Mouse (Mus musculus) embryonic facial prominence, embryonic 10.5 days (tissue): ENCODE data around the gene Ccdc57. TPM values are rescaled to one million over a fixed set of nuclear protein-coding genes. Genes with fewer than 3 reads are reported as not detected.
"Not testable (repeated sequence)": the region's sequence is repeated elsewhere in the genome, so short reads cannot be mapped to it uniquely, and the experiment has no call there.

Source experiments
- DNase-seq: peaks from one replicate; pipeline ENCODE4 v3.0.0-alpha.2; 2017; ENCODE audit warnings: low spot score
- H3K27ac ChIP-seq: fragments of 300-500 bp; sonication (generic); replicated peaks from 2 replicates; pipeline ENCODE4 v1.5.1; 2016; ENCODE audit warnings: mild to moderate bottlenecking
- H3K27me3 ChIP-seq: fragments of 300-500 bp; sonication (generic); replicated peaks from 2 replicates; pipeline ENCODE4 v1.6.1; 2016; ENCODE audit warnings: low read depth, mild to moderate bottlenecking; ENCODE audit not compliant: poor library complexity, severe bottlenecking
- H3K36me3 ChIP-seq: fragments of 300-500 bp; sonication (generic); replicated peaks from 2 replicates; pipeline ENCODE4 v1.6.1; 2016; ENCODE audit warnings: mild to moderate bottlenecking, moderate library complexity
- H3K4me1 ChIP-seq: fragments of 300-500 bp; sonication (generic); 2 replicates; pipeline ENCODE4 v1.6.1; 2016
- H3K4me3 ChIP-seq: fragments of 300-500 bp; sonication (generic); 2 replicates; pipeline ENCODE4 v1.5.1; 2016; ENCODE audit warnings: mild to moderate bottlenecking, moderate library complexity
- H3K9me3 ChIP-seq: fragments of 300-500 bp; sonication (generic); 2 replicates; pipeline ENCODE4 v1.6.1; 2016; ENCODE audit warnings: mild to moderate bottlenecking
- WGBS: fragments of 180-500 bp; shearing (Covaris S2); methylation state at CpG from one replicate; pipeline ENCODE4 v1.1.7; 2016; 5-methylcytosine and 5-hydroxymethylcytosine counted together
- polyA plus RNA-seq: library from polyadenylated mRNA; unstranded; fragments of >200 nt; fragmentation: Nextera tagmentation; extraction: Ambion mirVana; gene quantifications from 2 replicates; pipeline ENCODE4 v1.2.1, GENCODE M21; 2016

Gene Ccdc57
- polyA plus RNA-seq, 1 experiment from 2014 or later: 6.8 TPM

- Histone ChIP-seq H3K36me3 (peaks cover 86% of the 10 kb centered on the region), H3K4me3 (no peak overlapping the region), H3K27me3 (no peaks in the 10 kb centered on the region), H3K9me3 (peaks cover 9% of the 10 kb centered on the region; the same call in 1 of the 2 replicates), H3K4me1 (no peaks in the 10 kb centered on the region), H3K27ac (no peak overlapping the region)
- WGBS: 87% methylated on average over 3 of the region's 3 CpGs
- no peak for DNase-seq
These were observed 43.5 kb downstream of the Ccdc57 start for GRCm38 (mm10) chr11:120889216-120889615.

GRCm38 (mm10) chr11:120888718-120889117 lies 44.0 kb downstream of the Ccdc57 start:
- no peak overlapping the region for H3K4me3 ChIP-seq
- no peak for DNase-seq
- no peak overlapping the region for H3K27ac ChIP-seq
- no peaks in the 10 kb centered on the region for H3K27me3 ChIP-seq
- H3K9me3 ChIP-seq: peaks cover 9% of the 10 kb centered on the region; the same call in 1 of the 2 replicates
- peaks cover 86% of the 10 kb centered on the region for H3K36me3 ChIP-seq
- H3K4me1 ChIP-seq: no peaks in the 10 kb centered on the region
- 93% methylated on average over 5 of the region's 5 CpGs for WGBS

GRCm38 (mm10) chr11:120887502-120887901 lies 45.2 kb downstream of the Ccdc57 start:
- WGBS: 84% methylated on average over 5 of the region's 5 CpGs
- peaks cover 86% of the 10 kb centered on the region for H3K36me3 ChIP-seq
- H3K9me3 ChIP-seq: peaks cover 9% of the 10 kb centered on the region; the same call in 1 of the 2 replicates
- no peak overlapping the region for H3K4me3 ChIP-seq
- H3K4me1 ChIP-seq: no peaks in the 10 kb centered on the region
- H3K27ac ChIP-seq: no peak overlapping the region
- H3K27me3 ChIP-seq: no peaks in the 10 kb centered on the region
- DNase-seq: no peak

DNA sequence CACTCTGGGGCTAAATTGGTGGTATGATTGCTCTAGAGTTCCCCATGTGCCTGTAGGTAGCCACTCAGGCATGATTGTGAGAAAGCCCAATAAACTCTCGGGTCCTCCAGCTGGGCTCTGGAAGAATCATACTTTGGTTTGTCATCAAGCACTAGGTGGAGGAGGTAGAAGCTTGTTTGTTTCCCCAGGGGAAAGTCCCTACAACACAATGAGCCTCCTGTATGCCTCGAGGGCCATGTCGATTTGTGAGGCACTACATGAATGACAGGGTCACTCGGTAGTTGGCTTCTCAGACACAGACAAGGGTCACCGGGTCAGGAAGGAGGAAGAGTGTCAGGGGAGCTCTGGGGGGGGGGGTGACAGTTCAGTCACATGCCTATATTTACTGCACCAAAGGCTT lies 46.2 kb downstream of the Ccdc57 start:
- no peak overlapping the region for H3K27ac ChIP-seq
- H3K4me3 ChIP-seq: no peak overlapping the region
- peaks cover 9% of the 10 kb centered on the region; the same call in 1 of the 2 replicates for H3K9me3 ChIP-seq
- DNase-seq: no peak
- no peaks in the 10 kb centered on the region for H3K27me3 ChIP-seq
- no peaks in the 10 kb centered on the region for H3K4me1 ChIP-seq
- H3K36me3 ChIP-seq: peaks cover 82% of the 10 kb centered on the region
- 39% methylated on average over 5 of the region's 5 CpGs for WGBS

DNA sequence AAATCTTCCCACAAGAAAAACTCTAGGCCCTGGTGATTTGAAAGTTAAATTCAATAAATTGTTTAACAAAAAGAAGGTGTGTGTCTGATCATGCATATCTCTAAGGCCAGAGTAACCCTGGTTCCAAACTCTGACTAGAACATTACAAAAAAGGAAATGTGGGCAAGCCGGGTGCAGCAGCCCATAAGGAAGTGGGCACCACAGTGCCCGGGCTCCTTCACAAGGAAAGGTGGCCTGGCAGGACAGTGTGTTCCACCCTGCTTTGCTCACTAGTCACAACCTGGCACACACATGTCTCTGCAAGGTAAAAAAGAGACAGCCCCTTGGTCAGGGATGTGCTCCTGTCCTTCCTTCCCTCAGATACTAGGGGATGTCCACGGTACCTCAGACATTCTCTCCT lies 49.1 kb downstream of the Ccdc57 start:
- 94% methylated on average over 3 of the region's 3 CpGs for WGBS
- no peak overlapping the region for H3K27ac ChIP-seq
- peaks cover 83% of the 10 kb centered on the region for H3K36me3 ChIP-seq
- peaks cover 9% of the 10 kb centered on the region; the same call in 1 of the 2 replicates for H3K9me3 ChIP-seq
- H3K4me3 ChIP-seq: no peak overlapping the region
- DNase-seq: no peak
- no peaks in the 10 kb centered on the region for H3K27me3 ChIP-seq
- no peaks in the 10 kb centered on the region for H3K4me1 ChIP-seq

GRCm38 (mm10) chr11:120882931-120883330 lies 49.7 kb downstream of the Ccdc57 start:
- Histone ChIP-seq H3K27ac (no peak overlapping the region), H3K4me3 (no peak overlapping the region), H3K9me3 (peaks cover 5% of the 10 kb centered on the region; the same call in 1 of the 2 replicates), H3K27me3 (no peaks in the 10 kb centered on the region), H3K4me1 (no peaks in the 10 kb centered on the region), H3K36me3 (peaks cover 83% of the 10 kb centered on the region)
- WGBS: 89% methylated on average over 4 of the region's 4 CpGs
- no peak for DNase-seq

- DNase-seq: peak; percentile 25
- H3K27ac ChIP-seq: peak overlapping the region; percentile 63
- peaks cover 15% of the 10 kb centered on the region for H3K4me1 ChIP-seq
- H3K4me3 ChIP-seq: no peak overlapping the region
- no peaks in the 10 kb centered on the region for H3K9me3 ChIP-seq
- H3K27me3 ChIP-seq: no peaks in the 10 kb centered on the region
- WGBS: 58% methylated on average over 6 of the region's 6 CpGs
- H3K36me3 ChIP-seq: peaks cover 24% of the 10 kb centered on the region
These were observed 59.5 kb downstream of the Ccdc57 start for GRCm38 (mm10) chr11:120873206-120873605.

GRCm38 (mm10) chr11:120871521-120871920 lies 61.2 kb downstream of the Ccdc57 start:
- H3K27ac ChIP-seq: no peak overlapping the region
- H3K36me3 ChIP-seq: peaks cover 18% of the 10 kb centered on the region
- no peaks in the 10 kb centered on the region for H3K27me3 ChIP-seq
- 94% methylated on average over 9 of the region's 9 CpGs for WGBS
- no peaks in the 10 kb centered on the region for H3K9me3 ChIP-seq
- DNase-seq: no peak
- H3K4me3 ChIP-seq: no peak overlapping the region
- peaks cover 15% of the 10 kb centered on the region for H3K4me1 ChIP-seq

DNA sequence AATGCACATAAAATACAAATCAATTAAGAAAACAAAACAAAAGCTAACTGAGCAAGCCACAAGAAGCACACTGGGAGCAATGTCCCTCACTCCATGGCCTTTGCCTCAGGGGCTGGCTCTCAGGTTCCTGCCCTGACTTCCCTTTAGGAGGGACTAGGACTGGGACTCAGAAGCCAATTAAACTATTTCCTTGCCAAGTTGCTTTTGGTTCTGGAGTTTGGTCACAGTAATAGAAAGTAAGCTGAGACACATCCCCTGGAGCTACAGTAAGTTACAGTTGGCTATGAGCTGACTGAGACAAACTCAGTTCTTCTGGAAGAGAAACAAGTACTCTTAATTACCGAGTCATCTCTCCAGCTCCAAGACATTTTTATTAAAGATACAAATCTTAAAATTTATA lies 66.9 kb downstream of the Ccdc57 start:
- Histone ChIP-seq H3K4me3 (no peak overlapping the region), H3K27ac (no peak overlapping the region), H3K36me3 (peaks cover 36% of the 10 kb centered on the region), H3K4me1 (no peaks in the 10 kb centered on the region), H3K9me3 (no peaks in the 10 kb centered on the region), H3K27me3 (no peaks in the 10 kb centered on the region)
- no peak for DNase-seq
- 87% methylated on average over 1 of the region's 1 CpGs for WGBS

DNA sequence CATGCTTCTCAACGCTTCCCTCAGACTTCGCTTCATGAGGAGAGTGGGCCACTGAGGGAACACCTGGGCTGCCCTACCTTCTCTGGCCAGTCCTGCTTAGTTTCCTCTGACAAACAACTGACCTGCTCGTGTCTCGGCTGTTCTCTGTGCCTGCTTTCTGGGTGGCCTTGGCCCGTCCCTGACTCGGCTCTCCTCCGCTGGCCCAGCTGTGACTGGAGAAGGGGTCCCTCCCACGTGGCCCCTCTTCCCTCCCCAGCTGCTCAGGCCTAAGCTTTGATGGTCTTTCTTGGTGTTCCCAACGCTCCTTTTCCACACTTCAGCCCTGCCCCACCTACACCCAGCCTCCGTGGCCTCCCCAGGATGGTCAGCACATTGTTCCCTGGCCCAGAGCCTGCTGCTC lies 69.9 kb downstream of the Ccdc57 start:
- Histone ChIP-seq H3K27ac (no peak overlapping the region), H3K36me3 (peaks cover 63% of the 10 kb centered on the region), H3K4me1 (no peaks in the 10 kb centered on the region), H3K9me3 (no peaks in the 10 kb centered on the region), H3K4me3 (no peak overlapping the region), H3K27me3 (no peaks in the 10 kb centered on the region)
- WGBS: 81% methylated on average over 10 of the region's 10 CpGs
- DNase-seq: no peak

- H3K9me3 ChIP-seq, H3K27ac ChIP-seq, DNase-seq, H3K27me3 ChIP-seq, H3K4me3 ChIP-seq: not testable (repeated sequence)
- peaks cover 19% of the 10 kb centered on the region for H3K4me1 ChIP-seq
- 96% methylated on average over 3 of the region's 3 CpGs for WGBS
- peaks cover 66% of the 10 kb centered on the region for H3K36me3 ChIP-seq
These were observed 76.7 kb downstream of the Ccdc57 start for GRCm38 (mm10) chr11:120855938-120856337.

DNA sequence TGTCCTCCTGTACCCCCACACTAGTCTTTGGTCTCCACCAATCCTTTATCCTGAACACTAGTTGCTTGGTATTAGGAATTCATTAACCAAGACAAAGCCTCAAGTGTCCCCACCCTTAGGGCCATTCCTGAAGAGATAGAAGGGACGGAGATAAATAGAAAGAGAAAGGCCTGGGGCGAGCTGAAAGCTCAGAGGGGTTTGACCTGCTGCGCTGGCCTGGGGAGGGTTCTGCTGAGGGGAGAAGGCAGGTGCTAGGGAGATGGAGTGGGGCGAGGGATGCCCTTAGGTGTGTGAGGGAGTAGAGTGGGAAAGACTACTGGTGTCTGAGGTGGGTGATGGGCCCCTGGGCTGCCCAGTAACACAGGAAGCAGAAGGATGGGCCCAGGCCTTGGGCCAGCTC lies 78.9 kb downstream of the Ccdc57 start:
- no peak overlapping the region for H3K27ac ChIP-seq
- WGBS: 60% methylated on average over 4 of the region's 4 CpGs
- H3K4me1 ChIP-seq: peaks cover 22% of the 10 kb centered on the region

GRCm38 (mm10) chr11:120853158-120853557 lies 79.5 kb downstream of the Ccdc57 start:
- Histone ChIP-seq H3K27ac (no peak overlapping the region), H3K27me3 (no peaks in the 10 kb centered on the region), H3K4me1 (peaks cover 22% of the 10 kb centered on the region), H3K9me3 (no peaks in the 10 kb centered on the region), H3K4me3 (no peak overlapping the region), H3K36me3 (peaks cover 38% of the 10 kb centered on the region)
- DNase-seq: no peak
- 95% methylated on average over 4 of the region's 4 CpGs for WGBS

More for the DNA sequence above, 78.9 kb downstream of the Ccdc57 start:
- H3K36me3 ChIP-seq: peaks cover 44% of the 10 kb centered on the region
- H3K27me3 ChIP-seq: no peaks in the 10 kb centered on the region
- DNase-seq: no peak
- no peak overlapping the region for H3K4me3 ChIP-seq
- H3K9me3 ChIP-seq: no peaks in the 10 kb centered on the region
